Mouse (Mus musculus) forebrain, embryonic 11.5 days (tissue): ENCODE results near the gene Susd4. TPM values are rescaled to one million over a fixed set of nuclear protein-coding genes. Genes with fewer than 3 reads are reported as not detected.
A peak's percentile ranks its signal among the peaks of the same experiment; 100 is the strongest.

Experiments
- ATAC-seq: fragments of 200-750 bp; cut with Nextera tagmentation; replicated peaks from 2 replicates; pipeline ENCODE4 v1.8.0; 2017; ENCODE audit warnings: moderate TSS enrichment; ENCODE audit not compliant: low FRiP score
- DNase-seq: peaks from one replicate; pipeline ENCODE4 v3.0.0-alpha.2; 2017; ENCODE audit warnings: low spot score
- H3K27ac ChIP-seq: fragments of 300-500 bp; sonication (generic); 2 replicates; pipeline ENCODE4 v1.5.1; 2014; ENCODE audit warnings: low read depth, low read length
- H3K27me3 ChIP-seq: fragments of 300-500 bp; sonication (generic); 2 replicates; pipeline ENCODE4 v1.6.1; 2014; ENCODE audit warnings: mild to moderate bottlenecking, low read length, mixed read lengths; ENCODE audit not compliant: control insufficient read depth, insufficient read depth
- H3K36me3 ChIP-seq: fragments of 300-500 bp; sonication (generic); 2 replicates; pipeline ENCODE4 v1.6.1; 2014; ENCODE audit warnings: mild to moderate bottlenecking, low read length, moderate library complexity, mixed read lengths; ENCODE audit not compliant: control insufficient read depth, insufficient read depth
- H3K4me1 ChIP-seq: fragments of 300-500 bp; sonication (generic); replicated peaks from 2 replicates; pipeline ENCODE4 v1.6.1; 2014; ENCODE audit warnings: low read length, mixed read lengths; ENCODE audit not compliant: control insufficient read depth, insufficient read depth
- H3K4me2 ChIP-seq: fragments of 300-500 bp; sonication (generic); 2 replicates; pipeline ENCODE4 v1.6.1; 2014; ENCODE audit warnings: low read depth, mild to moderate bottlenecking, low read length, moderate library complexity, mixed read lengths; ENCODE audit not compliant: severe bottlenecking
- H3K4me3 ChIP-seq: fragments of 300-500 bp; sonication (generic); 2 replicates; pipeline ENCODE4 v1.5.1; 2014; ENCODE audit warnings: low read depth, low read length
- H3K9ac ChIP-seq: fragments of 300-500 bp; sonication (generic); 2 replicates; pipeline ENCODE4 v1.6.1; 2014; ENCODE audit warnings: low read length
- H3K9me3 ChIP-seq: fragments of 300-500 bp; sonication (generic); 2 replicates; pipeline ENCODE4 v1.6.1; 2016; ENCODE audit warnings: low read length, mixed read lengths; ENCODE audit not compliant: control insufficient read depth
- WGBS: fragments of 180-500 bp; shearing (Covaris S2); extraction: QIAGEN DNeasy Blood & Tissue Kit; methylation state at CpG from one replicate; pipeline ENCODE4 v1.1.7; 2014; 5-methylcytosine and 5-hydroxymethylcytosine counted together
- polyA plus RNA-seq: library from polyadenylated mRNA; unstranded; fragments of >200 nt; fragmentation: Nextera tagmentation; extraction: Ambion mirVana; gene quantifications from 2 replicates; pipeline ENCODE4 v1.2.1, GENCODE M21; 2014

The Susd4 gene
- polyA plus RNA-seq, 1 experiment from 2014 or later, result 14.4 TPM

GRCm38 (mm10) chr1:182926465-182926864 is 162.8 kb downstream of the Susd4 start:
- WGBS, result 90% methylated on average over 6 of the region's 6 CpGs
- no peak overlapping the region for H3K27ac ChIP-seq
- ATAC-seq (no peak), DNase-seq (no peak)
- no peak overlapping the region for H3K9ac ChIP-seq
- no peaks in the 10 kb centered on the region for H3K27me3 ChIP-seq
- H3K9me3 ChIP-seq, result no peaks in the 10 kb centered on the region
- no peaks in the 10 kb centered on the region for H3K4me1 ChIP-seq
- H3K36me3 ChIP-seq, result no peaks in the 10 kb centered on the region
- no peak overlapping the region for H3K4me3 ChIP-seq
- no peak overlapping the region for H3K4me2 ChIP-seq

- DNase-seq, result no peak
- Histone ChIP-seq H3K27me3 (no peaks in the 10 kb centered on the region), H3K9me3 (no peaks in the 10 kb centered on the region), H3K27ac (no peak overlapping the region), H3K4me2 (no peak overlapping the region), H3K36me3 (no peaks in the 10 kb centered on the region), H3K4me1 (no peaks in the 10 kb centered on the region), H3K4me3 (no peak overlapping the region), H3K9ac (no peak overlapping the region)
- no peak for ATAC-seq
- 91% methylated on average over 19 of the region's 19 CpGs for WGBS
Observed at GRCm38 (mm10) chr1:182927878-182928851, 164.5 kb downstream of the Susd4 start.

- no peak overlapping the region for H3K27ac ChIP-seq
- no peaks in the 10 kb centered on the region for H3K36me3 ChIP-seq
- DNase-seq, result peak; percentile 17
- no peak for ATAC-seq
- no peak overlapping the region for H3K4me2 ChIP-seq
- no peaks in the 10 kb centered on the region for H3K9me3 ChIP-seq
- H3K27me3 ChIP-seq, result no peaks in the 10 kb centered on the region
- H3K4me1 ChIP-seq, result no peaks in the 10 kb centered on the region
- WGBS, result 37% methylated on average over 6 of the region's 6 CpGs
- H3K4me3 ChIP-seq, result no peak overlapping the region
- H3K9ac ChIP-seq, result no peak overlapping the region
Observed at GRCm38 (mm10) chr1:182935469-182935868, 171.8 kb downstream of the Susd4 start.

GRCm38 (mm10) chr1:182937486-182938120 is 173.9 kb downstream of the Susd4 start:
- WGBS, result 53% methylated on average over 10 of the region's 10 CpGs
- no peak for ATAC-seq

GRCm38 (mm10) chr1:182941921-182942320 is 178.3 kb downstream of the Susd4 start:
- no peak for ATAC-seq
- H3K36me3 ChIP-seq, result no peaks in the 10 kb centered on the region
- 74% methylated on average over 2 of the region's 2 CpGs for WGBS

More at GRCm38 (mm10) chr1:182937486-182938120, 173.9 kb downstream of the Susd4 start:
- Histone ChIP-seq H3K4me1 (no peaks in the 10 kb centered on the region), H3K4me3 (no peak overlapping the region), H3K27ac (no peak overlapping the region), H3K9me3 (no peaks in the 10 kb centered on the region), H3K9ac (no peak overlapping the region), H3K36me3 (no peaks in the 10 kb centered on the region), H3K27me3 (no peaks in the 10 kb centered on the region), H3K4me2 (no peak overlapping the region)
- DNase-seq, result peak; percentile 51

GRCm38 (mm10) chr1:182943911-182944310 is 180.3 kb downstream of the Susd4 start:
- DNase-seq, result no peak
- no peak for ATAC-seq
- WGBS, result 90% methylated on average over 3 of the region's 3 CpGs
- no peaks in the 10 kb centered on the region for H3K4me1 ChIP-seq
- H3K4me2 ChIP-seq, result no peak overlapping the region
- H3K27me3 ChIP-seq, result no peaks in the 10 kb centered on the region
- no peak overlapping the region for H3K4me3 ChIP-seq
- no peak overlapping the region for H3K9ac ChIP-seq
- no peaks in the 10 kb centered on the region for H3K36me3 ChIP-seq
- no peaks in the 10 kb centered on the region for H3K9me3 ChIP-seq
- H3K27ac ChIP-seq, result no peak overlapping the region

More at GRCm38 (mm10) chr1:182941921-182942320, 178.3 kb downstream of the Susd4 start:
- Histone ChIP-seq H3K4me3 (no peak overlapping the region), H3K4me2 (no peak overlapping the region), H3K4me1 (no peaks in the 10 kb centered on the region), H3K9me3 (no peaks in the 10 kb centered on the region), H3K9ac (no peak overlapping the region), H3K27ac (no peak overlapping the region), H3K27me3 (no peaks in the 10 kb centered on the region)
- DNase-seq, result no peak

GRCm38 (mm10) chr1:182944638-182945037 is 181.0 kb downstream of the Susd4 start:
- Histone ChIP-seq H3K36me3 (no peaks in the 10 kb centered on the region), H3K9me3 (no peaks in the 10 kb centered on the region)
- no peak for DNase-seq

GRCm38 (mm10) chr1:182945561-182945960 is 181.9 kb downstream of the Susd4 start:
- 81% methylated on average over 6 of the region's 6 CpGs for WGBS
- Histone ChIP-seq H3K9ac (no peak overlapping the region), H3K36me3 (no peaks in the 10 kb centered on the region), H3K4me3 (no peak overlapping the region), H3K4me1 (no peaks in the 10 kb centered on the region), H3K4me2 (no peak overlapping the region), H3K27ac (no peak overlapping the region), H3K27me3 (no peaks in the 10 kb centered on the region), H3K9me3 (no peaks in the 10 kb centered on the region)
- no peak for DNase-seq
- no peak for ATAC-seq

More at GRCm38 (mm10) chr1:182944638-182945037, 181.0 kb downstream of the Susd4 start:
- H3K4me1 ChIP-seq, result no peaks in the 10 kb centered on the region
- H3K4me3 ChIP-seq, result no peak overlapping the region
- no peak for ATAC-seq
- H3K4me2 ChIP-seq, result no peak overlapping the region
- 76% methylated on average over 5 of the region's 5 CpGs for WGBS
- no peak overlapping the region for H3K27ac ChIP-seq
- H3K9ac ChIP-seq, result no peak overlapping the region
- H3K27me3 ChIP-seq, result no peaks in the 10 kb centered on the region
